Mouse (Mus musculus) midbrain, embryonic 12.5 days (tissue): ENCODE data around the gene Oxct2b. TPM values are rescaled to one million over a fixed set of nuclear protein-coding genes. Genes with fewer than 3 reads are reported as not detected.
"Not testable (repeated sequence)": the region's sequence is repeated elsewhere in the genome, so short reads cannot be mapped to it uniquely, and the experiment has no call there.

Experiments used
- ATAC-seq: fragments of 200-750 bp; cut with Nextera tagmentation; 2 replicates; pipeline ENCODE4 v1.8.0; 2017; ENCODE audit warnings: low read depth, moderate TSS enrichment, moderate library complexity; ENCODE audit not compliant: low FRiP score
- H3K27ac ChIP-seq: fragments of 300-500 bp; sonication (generic); replicated peaks from 2 replicates; pipeline ENCODE4 v1.5.1; 2016; ENCODE audit warnings: mild to moderate bottlenecking
- H3K27me3 ChIP-seq: fragments of 300-500 bp; sonication (generic); 2 replicates; pipeline ENCODE4 v1.6.1; 2016; ENCODE audit warnings: mild to moderate bottlenecking
- H3K36me3 ChIP-seq: fragments of 300-500 bp; sonication (generic); 2 replicates; pipeline ENCODE4 v1.6.1; 2016
- H3K4me1 ChIP-seq: fragments of 300-500 bp; sonication (generic); 2 replicates; pipeline ENCODE4 v1.6.1; 2016
- H3K4me2 ChIP-seq: fragments of 300-500 bp; sonication (generic); replicated peaks from 2 replicates; pipeline ENCODE4 v1.6.1; 2016; ENCODE audit warnings: mild to moderate bottlenecking, moderate library complexity
- H3K4me3 ChIP-seq: fragments of 300-500 bp; sonication (generic); 2 replicates; pipeline ENCODE4 v1.5.1; 2016; ENCODE audit warnings: mild to moderate bottlenecking
- H3K9ac ChIP-seq: fragments of 300-500 bp; sonication (generic); replicated peaks from 2 replicates; pipeline ENCODE4 v1.6.1; 2016; ENCODE audit warnings: mild to moderate bottlenecking, moderate library complexity
- H3K9me3 ChIP-seq: fragments of 300-500 bp; sonication (generic); 2 replicates; pipeline ENCODE4 v1.6.1; 2016; ENCODE audit warnings: mild to moderate bottlenecking
- WGBS: fragments of 180-500 bp; shearing (Covaris S2); methylation state at CpG from one replicate; pipeline ENCODE4 v1.1.7; 2016; 5-methylcytosine and 5-hydroxymethylcytosine counted together
- polyA plus RNA-seq: library from polyadenylated mRNA; unstranded; fragments of >200 nt; fragmentation: Nextera tagmentation; extraction: Ambion mirVana; gene quantifications from 2 replicates; pipeline ENCODE4 v1.2.1, GENCODE M21; 2016

The Oxct2b gene
- polyA plus RNA-seq, 1 experiment from 2014 or later: not detected

DNA sequence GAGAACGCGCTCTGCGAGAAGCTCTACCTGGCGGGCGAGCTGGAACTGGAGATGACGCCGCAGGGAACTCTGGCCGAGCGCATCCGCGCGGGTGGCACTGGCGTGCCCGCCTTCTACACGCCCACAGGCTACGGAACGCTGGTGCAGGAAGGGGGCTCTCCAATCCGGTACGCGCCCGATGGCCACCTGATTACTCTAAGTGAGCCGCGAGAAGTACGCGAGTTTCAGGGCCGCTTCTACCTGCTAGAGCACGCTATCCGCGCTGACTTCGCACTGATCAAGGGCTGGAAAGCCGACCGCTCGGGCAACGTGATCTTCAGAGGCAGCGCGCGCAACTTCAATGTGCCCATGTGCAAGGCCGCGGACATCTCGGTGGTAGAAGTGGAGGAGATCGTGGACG, 574 bp downstream of the Oxct2b start:
- not testable (repeated sequence) for H3K4me1 ChIP-seq, H3K9ac ChIP-seq, H3K36me3 ChIP-seq, ATAC-seq, H3K9me3 ChIP-seq, H3K27ac ChIP-seq
- H3K4me3 ChIP-seq: peak overlapping the region; percentile 37
- peaks cover 31% of the 10 kb centered on the region for H3K27me3 ChIP-seq
- WGBS: 23% methylated on average over 35 of the region's 42 CpGs
- H3K4me2 ChIP-seq: peak overlapping the region; percentile 51

DNA sequence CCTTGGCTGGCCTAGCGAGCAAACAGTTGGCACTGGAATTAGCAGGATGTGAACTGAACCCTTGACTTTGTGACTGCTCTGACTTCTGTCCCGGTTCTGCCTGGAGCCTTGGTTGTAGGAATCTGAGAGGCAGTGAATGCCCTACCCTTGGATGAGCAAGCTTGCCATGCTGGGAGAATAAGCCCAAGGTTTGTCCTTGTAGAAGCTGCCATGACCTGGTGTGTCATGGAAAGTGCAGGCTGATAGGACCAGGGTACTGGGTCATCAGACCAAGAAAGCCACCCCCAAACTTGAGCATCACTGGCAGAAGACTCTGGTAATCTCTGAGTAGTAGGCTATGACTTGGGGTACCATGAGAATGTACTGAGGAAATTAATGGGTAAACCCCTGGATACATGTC, 5.2 kb downstream of the Oxct2b start:
- H3K4me3 ChIP-seq: no peak overlapping the region
- peaks cover 13% of the 10 kb centered on the region for H3K27me3 ChIP-seq
- H3K9ac ChIP-seq: no peak overlapping the region
- H3K27ac ChIP-seq: no peak overlapping the region
- 81% methylated on average over 2 of the region's 2 CpGs for WGBS
- no peak overlapping the region for H3K4me2 ChIP-seq
- H3K36me3 ChIP-seq: peaks cover 13% of the 10 kb centered on the region
- ATAC-seq: no peak
- H3K9me3 ChIP-seq: no peaks in the 10 kb centered on the region
- H3K4me1 ChIP-seq: no peaks in the 10 kb centered on the region

DNA sequence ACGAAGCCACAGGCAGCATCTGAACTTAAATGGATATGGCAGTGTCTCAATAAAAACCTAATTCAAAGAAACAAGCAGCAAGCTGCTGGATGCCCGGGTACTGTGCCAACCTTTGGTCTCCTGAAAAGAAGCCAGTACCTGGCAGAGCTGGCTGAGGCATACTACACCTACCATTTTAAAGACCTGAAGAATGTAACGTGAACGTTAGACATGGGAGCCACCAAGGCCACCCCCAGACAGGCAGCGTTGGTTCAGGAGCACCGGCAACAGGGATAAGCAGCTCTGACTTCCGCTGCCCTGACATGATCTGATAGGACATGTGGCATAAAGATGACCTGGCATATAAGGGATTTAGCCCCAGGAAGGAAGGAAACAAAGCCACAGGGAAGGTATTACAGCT, 10.6 kb downstream of the Oxct2b start:
- no peak overlapping the region for H3K4me3 ChIP-seq
- no peaks in the 10 kb centered on the region for H3K27me3 ChIP-seq
- no peaks in the 10 kb centered on the region for H3K4me1 ChIP-seq
- H3K4me2 ChIP-seq: no peak overlapping the region
- no peaks in the 10 kb centered on the region for H3K9me3 ChIP-seq
- WGBS: 96% methylated on average over 7 of the region's 7 CpGs
- H3K36me3 ChIP-seq: peaks cover 63% of the 10 kb centered on the region
- no peak overlapping the region for H3K27ac ChIP-seq
- no peak overlapping the region for H3K9ac ChIP-seq
- no peak for ATAC-seq

DNA sequence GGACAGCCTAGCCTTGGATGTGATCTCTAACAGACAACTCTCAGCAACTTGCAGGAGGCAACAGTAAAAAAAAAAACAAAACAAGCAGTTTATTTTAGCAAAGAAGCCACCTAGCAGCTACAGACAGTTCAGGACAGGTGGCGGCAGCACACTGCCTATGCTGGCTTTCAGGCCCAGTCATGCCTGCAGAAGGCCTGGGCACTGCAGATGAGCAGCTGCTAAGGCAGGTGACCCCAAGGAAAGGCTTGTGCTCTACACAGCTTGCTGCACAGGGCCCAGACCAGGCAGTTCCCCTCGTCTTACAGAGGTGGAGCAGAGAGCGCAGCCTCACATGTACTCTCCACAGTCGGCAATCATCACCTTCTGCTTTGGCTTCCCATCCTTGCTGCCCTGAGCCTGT, 11.0 kb downstream of the Oxct2b start:
- no peaks in the 10 kb centered on the region for H3K4me1 ChIP-seq
- no peaks in the 10 kb centered on the region for H3K27me3 ChIP-seq
- no peak overlapping the region for H3K27ac ChIP-seq
- 87% methylated on average over 4 of the region's 4 CpGs for WGBS
- H3K4me2 ChIP-seq: no peak overlapping the region
- peaks cover 67% of the 10 kb centered on the region for H3K36me3 ChIP-seq
- no peak overlapping the region for H3K4me3 ChIP-seq
- no peak for ATAC-seq
- H3K9ac ChIP-seq: no peak overlapping the region
- H3K9me3 ChIP-seq: no peaks in the 10 kb centered on the region

DNA sequence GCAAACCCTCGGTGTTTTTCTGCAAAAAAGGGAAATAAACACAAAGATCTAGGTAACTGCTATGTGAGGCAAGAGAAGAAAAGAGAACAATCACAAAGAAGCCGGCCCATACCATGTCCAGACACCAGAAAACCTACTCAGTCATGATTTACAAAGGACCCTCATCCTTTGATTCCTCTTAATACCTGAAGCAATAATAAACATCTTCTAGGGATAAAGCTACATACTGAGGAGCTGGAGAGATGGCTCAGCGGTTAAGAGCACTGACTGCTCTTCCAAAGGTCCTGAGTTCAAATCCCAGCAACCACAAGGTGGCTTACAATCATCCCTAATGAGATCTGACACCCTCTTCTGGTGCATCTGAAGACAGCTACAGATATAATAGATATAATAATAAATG, 21.5 kb downstream of the Oxct2b start:
- Histone ChIP-seq H3K4me3 (no peak overlapping the region), H3K4me2 (no peak overlapping the region), H3K27me3 (no peaks in the 10 kb centered on the region), H3K4me1 (peaks cover 12% of the 10 kb centered on the region), H3K9ac (no peak overlapping the region), H3K9me3 (no peaks in the 10 kb centered on the region), H3K36me3 (peaks cover 43% of the 10 kb centered on the region), H3K27ac (no peak overlapping the region)
- 88% methylated on average over 3 of the region's 3 CpGs for WGBS
- no peak for ATAC-seq

DNA sequence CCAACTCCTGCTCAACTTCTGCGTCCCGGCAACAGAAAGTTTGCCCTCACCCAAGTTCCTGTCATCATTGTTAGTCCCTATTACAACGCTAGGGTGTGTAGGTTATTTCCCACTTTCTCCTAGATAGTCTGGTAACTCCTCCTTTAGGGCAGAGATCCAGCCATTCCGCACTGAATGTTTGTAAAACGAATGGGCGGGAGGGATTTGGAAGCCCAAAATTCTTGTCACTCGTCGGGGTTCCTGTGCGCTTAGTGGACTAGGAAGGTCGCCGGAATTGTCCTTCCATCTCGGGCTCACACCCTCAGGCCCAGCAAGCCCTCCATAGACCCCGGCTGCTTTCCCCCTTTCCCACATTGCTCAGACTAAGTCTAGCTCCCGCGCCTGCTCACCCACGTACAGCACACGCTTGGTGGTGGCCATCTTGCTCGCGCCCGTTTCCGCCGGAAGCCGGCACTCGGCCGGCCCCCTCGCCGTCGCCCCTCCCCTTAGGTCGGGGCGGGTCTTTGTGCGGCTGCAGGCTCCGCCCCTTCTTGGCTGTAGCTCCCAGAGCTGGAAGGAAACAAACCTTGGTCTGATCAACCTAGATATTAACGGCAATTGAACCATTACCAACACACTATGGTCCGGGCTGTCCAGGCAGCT, 23.6 kb downstream of the Oxct2b start, which contains the start of gene Ppie:
Ppie (minus strand) TSS at position 439 of the 642 bp plus-strand sequence.
- Histone ChIP-seq H3K4me3 (peak within 1 kb of the TSS; percentile 72), H3K4me2 (peak within 1 kb of the TSS; percentile 83), H3K9me3 (no peaks in the 10 kb centered on the region), H3K36me3 (peaks cover 25% of the 10 kb centered on the region), H3K9ac (peak within 1 kb of the TSS; percentile 61), H3K27ac (peak within 1 kb of the TSS; percentile 65), H3K4me1 (peaks cover 12% of the 10 kb centered on the region), H3K27me3 (peaks cover 6% of the 10 kb centered on the region; the same call in 1 of the 2 replicates)
- ATAC-seq: peak; percentile 97
- WGBS: under 1% methylated on average over 34 of the region's 34 CpGs

DNA sequence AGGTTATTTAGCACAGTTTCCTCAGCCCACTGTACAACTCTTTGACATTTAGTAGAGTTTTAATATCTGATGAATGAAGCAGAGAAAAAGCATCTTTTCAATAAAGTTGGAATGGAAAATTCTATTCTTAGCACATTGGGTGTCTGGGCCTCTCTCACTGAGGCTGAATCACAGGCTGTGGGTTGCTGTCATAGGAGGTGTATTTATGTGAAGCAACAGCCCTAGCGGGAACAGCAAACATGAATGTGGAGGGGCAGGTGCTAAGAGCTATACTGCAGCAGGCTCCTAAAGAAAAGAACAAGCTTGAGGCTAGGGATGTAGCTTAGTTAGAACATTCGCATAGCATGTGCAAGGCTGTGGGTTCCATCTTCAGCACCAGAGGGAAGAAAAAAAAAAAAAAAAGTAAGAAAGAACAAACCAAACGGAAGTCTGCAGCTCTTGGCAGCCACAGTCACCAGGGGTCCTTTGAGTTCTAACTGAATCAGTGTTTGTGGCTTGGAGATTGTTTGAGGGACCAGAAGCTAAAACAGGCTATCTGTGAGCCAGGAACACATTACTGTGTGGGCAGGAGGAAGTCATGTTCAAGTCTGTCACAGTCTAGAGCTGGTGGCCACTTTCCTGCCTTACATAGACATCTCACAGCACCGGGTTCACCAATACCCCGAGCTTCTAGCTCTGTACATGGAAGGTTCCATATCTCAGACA, 31.5 kb downstream of the Oxct2b start:
- Histone ChIP-seq H3K36me3 (no peaks in the 10 kb centered on the region), H3K27me3 (peaks cover 10% of the 10 kb centered on the region), H3K4me3 (no peak overlapping the region), H3K27ac (no peak overlapping the region), H3K9ac (no peak overlapping the region), H3K4me1 (no peaks in the 10 kb centered on the region), H3K4me2 (no peak overlapping the region), H3K9me3 (no peaks in the 10 kb centered on the region)
- no peak for ATAC-seq
- WGBS: 73% methylated on average over 5 of the region's 5 CpGs

DNA sequence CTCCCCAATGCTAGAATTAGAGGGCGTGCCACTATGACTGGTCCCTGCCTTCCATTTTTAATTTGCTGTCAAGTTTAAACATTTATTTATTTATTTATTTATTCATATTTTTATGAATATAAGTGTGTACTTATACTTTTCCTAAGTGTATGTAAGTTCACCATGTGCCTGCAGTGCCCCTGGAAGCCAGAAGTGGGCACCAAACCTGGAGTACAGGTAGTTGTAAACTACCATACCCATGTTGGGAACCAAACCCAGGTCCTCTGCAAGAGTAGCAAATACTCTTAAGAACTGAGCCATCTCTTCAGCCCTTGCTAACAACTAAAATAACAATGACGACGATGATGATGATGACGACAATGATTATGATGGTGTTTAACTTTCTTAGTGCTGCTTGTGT, 35.9 kb downstream of the Oxct2b start:
- H3K36me3 ChIP-seq: no peaks in the 10 kb centered on the region
- no peaks in the 10 kb centered on the region for H3K4me1 ChIP-seq
- no peak overlapping the region for H3K4me2 ChIP-seq
- no peak overlapping the region for H3K9ac ChIP-seq
- 70% methylated on average over 4 of the region's 4 CpGs for WGBS
- H3K9me3 ChIP-seq: no peaks in the 10 kb centered on the region
- H3K27ac ChIP-seq: no peak overlapping the region
- H3K27me3 ChIP-seq: peaks cover 7% of the 10 kb centered on the region; the same call in 1 of the 2 replicates
- no peak for ATAC-seq
- no peak overlapping the region for H3K4me3 ChIP-seq

DNA sequence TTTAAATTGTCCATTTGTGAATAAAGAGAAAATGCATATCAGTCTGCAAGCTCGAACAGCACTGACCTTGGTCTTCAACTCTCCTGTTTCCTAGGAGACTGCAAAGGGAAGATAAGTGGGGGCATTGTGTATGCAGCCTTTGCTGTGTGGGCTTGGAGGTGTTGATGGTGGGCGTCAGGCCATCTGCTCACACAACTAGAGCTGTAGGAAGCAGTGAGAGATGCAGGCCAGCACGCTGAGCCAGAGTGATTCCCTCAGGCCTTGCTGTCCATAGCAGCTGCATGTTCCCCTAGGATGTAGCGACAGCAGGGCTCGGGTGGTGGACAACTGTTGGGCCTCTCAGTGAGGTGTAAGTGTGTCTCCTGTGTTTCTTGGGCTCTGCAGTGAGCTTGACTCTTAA, 36.9 kb downstream of the Oxct2b start:
- Histone ChIP-seq H3K36me3 (no peaks in the 10 kb centered on the region), H3K27ac (no peak overlapping the region), H3K4me3 (no peak overlapping the region), H3K4me2 (no peak overlapping the region), H3K4me1 (no peaks in the 10 kb centered on the region), H3K27me3 (peaks cover 7% of the 10 kb centered on the region; the same call in 1 of the 2 replicates), H3K9me3 (no peaks in the 10 kb centered on the region), H3K9ac (no peak overlapping the region)
- no peak for ATAC-seq
- WGBS: 58% methylated on average over 5 of the region's 5 CpGs

DNA sequence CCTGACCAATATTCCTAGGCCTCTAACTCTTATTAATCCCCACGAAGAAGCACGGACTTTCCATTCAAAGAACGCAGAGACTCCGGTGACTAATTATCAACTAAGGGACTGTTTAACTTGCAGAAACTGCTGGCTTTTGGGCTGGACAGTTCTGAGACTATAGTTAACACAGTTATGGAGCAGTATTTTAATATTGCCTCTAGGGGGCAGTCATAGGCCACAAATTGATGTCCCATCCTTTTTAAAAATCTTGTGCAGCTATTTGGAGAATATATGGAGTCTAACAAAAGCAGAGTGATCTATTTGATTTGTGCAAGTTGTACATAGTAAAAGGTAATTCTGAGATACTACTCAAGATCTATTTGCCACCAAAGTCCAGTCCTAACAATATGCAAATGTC, 38.9 kb downstream of the Oxct2b start:
- peaks cover 7% of the 10 kb centered on the region; the same call in 1 of the 2 replicates for H3K27me3 ChIP-seq
- WGBS: 26% methylated on average over 4 of the region's 4 CpGs
- ATAC-seq: no peak

DNA sequence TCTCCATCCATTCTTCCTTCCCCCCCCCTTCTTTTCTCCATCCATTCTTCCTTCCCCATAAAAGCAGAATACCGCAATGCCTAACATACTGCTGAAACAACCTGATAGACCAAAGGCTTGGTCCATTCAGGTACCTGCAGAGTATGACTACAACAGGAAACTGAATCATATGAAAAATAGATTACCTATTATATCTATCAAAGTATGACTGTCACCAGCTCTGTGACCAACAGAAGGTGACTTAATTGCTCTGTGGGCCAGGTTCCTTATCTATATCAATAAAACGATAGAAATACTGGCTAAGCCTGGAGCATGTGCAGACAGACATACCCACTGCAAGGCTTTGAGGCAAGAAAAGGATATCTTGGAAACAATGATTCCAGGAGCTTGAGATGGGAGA, 39.4 kb downstream of the Oxct2b start:
- Histone ChIP-seq H3K9me3 (no peaks in the 10 kb centered on the region), H3K4me3 (no peak overlapping the region), H3K9ac (no peak overlapping the region), H3K27ac (no peak overlapping the region), H3K4me1 (no peaks in the 10 kb centered on the region), H3K27me3 (peaks cover 10% of the 10 kb centered on the region; the same call in 1 of the 2 replicates), H3K36me3 (no peaks in the 10 kb centered on the region), H3K4me2 (no peak overlapping the region)
- no peak for ATAC-seq
- WGBS: 69% methylated on average over 2 of the region's 2 CpGs

More for the DNA sequence above, 38.9 kb downstream of the Oxct2b start:
- no peaks in the 10 kb centered on the region for H3K36me3 ChIP-seq
- no peaks in the 10 kb centered on the region for H3K4me1 ChIP-seq
- H3K27ac ChIP-seq: no peak overlapping the region
- H3K4me2 ChIP-seq: no peak overlapping the region
- no peak overlapping the region for H3K9ac ChIP-seq
- no peaks in the 10 kb centered on the region for H3K9me3 ChIP-seq
- no peak overlapping the region for H3K4me3 ChIP-seq

DNA sequence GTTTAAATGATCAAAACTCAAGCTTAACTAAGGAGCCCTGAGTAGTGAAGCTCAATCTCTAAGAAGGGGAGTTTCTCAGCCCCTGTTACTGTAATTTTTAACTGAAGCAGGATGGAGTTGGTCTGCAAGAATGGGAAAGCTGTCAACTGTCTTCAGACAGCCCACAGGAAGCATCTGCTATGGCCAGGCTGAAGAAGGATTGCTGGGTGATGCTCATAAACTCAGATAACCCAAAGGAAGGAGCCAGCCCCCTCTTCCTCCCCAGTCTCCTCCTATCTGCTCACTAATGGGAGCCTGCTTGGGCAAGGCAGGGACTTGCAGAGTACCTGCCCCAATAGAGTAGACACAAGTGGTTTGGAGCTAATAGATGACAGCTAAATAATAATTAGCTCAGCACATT, 39.8 kb downstream of the Oxct2b start:
- no peaks in the 10 kb centered on the region for H3K9me3 ChIP-seq
- no peak overlapping the region for H3K27ac ChIP-seq
- no peak for ATAC-seq

More for the DNA sequence above, 39.8 kb downstream of the Oxct2b start:
- H3K27me3 ChIP-seq: peaks cover 14% of the 10 kb centered on the region; the same call in 1 of the 2 replicates
- H3K4me2 ChIP-seq: no peak overlapping the region
- H3K4me3 ChIP-seq: no peak overlapping the region
- no peaks in the 10 kb centered on the region for H3K4me1 ChIP-seq
- no peaks in the 10 kb centered on the region for H3K36me3 ChIP-seq
- no peak overlapping the region for H3K9ac ChIP-seq
